Mouse (Mus musculus): ENCODE results near the gene Snx17.
A peak's percentile ranks its signal among the peaks of the same experiment; 100 is the strongest.

- TF ChIP-seq TCF12 (IDR thresholded peaks at IDR 0.05; ENCODE audit: insufficient read depth, poor library complexity, severe bottlenecking) = no peak
- peak; percentile 96 for TF ChIP-seq POLR2A (IDR thresholded peaks at IDR 0.05; ENCODE audit: insufficient read length, low read depth)
- no peak for TF ChIP-seq TCF3 (IDR thresholded peaks at IDR 0.05; ENCODE audit: insufficient read length, low read depth)
- TF ChIP-seq MYOD1 (IDR thresholded peaks at IDR 0.05; ENCODE audit: control insufficient read depth in 1 of 3, insufficient read length in 2 of 3, low read depth in 2 of 3) = peak in 1 of 3 experiments; percentile 32
Observed at GRCm38 (mm10) chr5:31220448-31221303, 27.6 kb downstream of the Snx17 start, which contains the start of gene Ppm1g.

Measured in myocyte (in vitro differentiated cells).